Mouse (Mus musculus) liver, postnatal 0 days (tissue): Measurements from ENCODE around the gene Gm20431.

Experiments
- CTCF ChIP-seq: sonication (generic); IDR thresholded peaks from 2 replicates; pipeline ENCODE4 v1.5.1; 2016; ENCODE audit warnings: antibody characterized with exemption, low read depth
- EP300 ChIP-seq: IDR thresholded peaks from 2 replicates; pipeline ENCODE4 v1.6.1; 2016; ENCODE audit warnings: antibody characterized with exemption, low read depth, mild to moderate bottlenecking

GRCm38 (mm10) chr2:167694963-167695362 lies 33.7 kb upstream of the Gm20431 start:
- TF ChIP-seq CTCF (no peak), EP300 (no peak)
